Mouse (Mus musculus) adrenal gland, adult 10 weeks (tissue): ENCODE data around the gene Ces2b. TPM values are rescaled to one million over a fixed set of nuclear protein-coding genes. Genes with fewer than 3 reads are reported as not detected.

Experiments
- polyA plus RNA-seq: library from polyadenylated mRNA; stranded (reverse); fragments of 350-450 nt; fragmentation: Illumina TruSeq; extraction: RNeasy Lipid Tissue Mini Kit (QIAGEN cat#74804); gene quantifications from one replicate; pipeline ENCODE4 v1.2.3, GENCODE M21; 2014; ENCODE audit warnings: low read depth, low replicate concordance

Ces2b gene
- polyA plus RNA-seq: not detected

GRCm38 (mm10) chr8:104831440-104831839 is at the start of gene Ces2b:
Gene Ces2b (plus strand): TSS chr8:104831572.

GRCm38 (mm10) chr8:104846831-104847230 is 15.5 kb downstream of the Ces2b start, which contains the start of gene Ces2c:
Gene Ces2c (plus strand): TSS chr8:104847068.

Other genes starting within 250 kb of the Ces2b start
- gene Pdp2, start 240.1 kb upstream of the Ces2b start, polyA plus RNA-seq: 31.0 TPM
- not detected for gene Cdh16, start 207.2 kb upstream of the Ces2b start, polyA plus RNA-seq
- not detected for gene Rrad, start 200.2 kb upstream of the Ces2b start, polyA plus RNA-seq
- 1.3 TPM for gene Ciao2b, start 189.6 kb upstream of the Ces2b start, polyA plus RNA-seq
- not detected for gene Ces2a, start 97.6 kb upstream of the Ces2b start, polyA plus RNA-seq
- gene Ces2c, start 15.5 kb downstream of the Ces2b start, polyA plus RNA-seq: not detected
- 5.0 TPM for gene Ces2e, start 94.7 kb downstream of the Ces2b start, polyA plus RNA-seq
- gene Ces2f, start 115.8 kb downstream of the Ces2b start, polyA plus RNA-seq: not detected
- 3.9 TPM for gene Ces2g, start 130.1 kb downstream of the Ces2b start, polyA plus RNA-seq
- gene Ces2h, start 169.3 kb downstream of the Ces2b start, polyA plus RNA-seq: not detected
- gene Ces3a, start 217.0 kb downstream of the Ces2b start, polyA plus RNA-seq: not detected